Mouse (Mus musculus) limb, embryonic 14.5 days (tissue): ENCODE data around the gene Batf2. TPM values are rescaled to one million over a fixed set of nuclear protein-coding genes. Genes with fewer than 3 reads are reported as not detected.
A peak's percentile ranks its signal among the peaks of the same experiment; 100 is the strongest.

Experiments used
- ATAC-seq: fragments of 200-750 bp; cut with Nextera tagmentation; 2 replicates; pipeline ENCODE4 v1.8.0; 2017; ENCODE audit warnings: low read depth, moderate number of reproducible peaks, moderate TSS enrichment; ENCODE audit not compliant: low FRiP score
- DNase-seq: peaks from one replicate; pipeline ENCODE4 v3.0.0-alpha.2; 2015; ENCODE audit warnings: low spot score
- H3K27ac ChIP-seq: fragments of 300-500 bp; sonication (generic); replicated peaks from 2 replicates; pipeline ENCODE4 v1.5.1; 2014; ENCODE audit warnings: low read depth, mild to moderate bottlenecking, low read length, moderate library complexity, mixed read lengths
- H3K27me3 ChIP-seq: fragments of 300-500 bp; sonication (generic); 2 replicates; pipeline ENCODE4 v1.6.1; 2014; ENCODE audit warnings: low read length, mixed read lengths; ENCODE audit not compliant: control insufficient read depth, insufficient read depth
- H3K36me3 ChIP-seq: fragments of 300-500 bp; sonication (generic); 2 replicates; pipeline ENCODE4 v1.6.1; 2014; ENCODE audit warnings: mild to moderate bottlenecking, low read length, moderate library complexity, mixed read lengths; ENCODE audit not compliant: control insufficient read depth, insufficient read depth
- H3K4me1 ChIP-seq: fragments of 300-500 bp; sonication (generic); 2 replicates; pipeline ENCODE4 v1.6.1; 2014; ENCODE audit warnings: antibody characterized with exemption, low read length, mixed read lengths; ENCODE audit not compliant: control insufficient read depth, insufficient read depth
- H3K4me2 ChIP-seq: fragments of 300-500 bp; sonication (generic); replicated peaks from 2 replicates; pipeline ENCODE4 v1.6.1; 2014; ENCODE audit warnings: low read depth, mild to moderate bottlenecking, low read length, moderate library complexity; ENCODE audit not compliant: severe bottlenecking
- H3K4me3 ChIP-seq: fragments of 300-500 bp; sonication (generic); replicated peaks from 2 replicates; pipeline ENCODE4 v1.5.1; 2014; ENCODE audit warnings: low read length
- H3K9ac ChIP-seq: fragments of 300-500 bp; sonication (generic); 2 replicates; pipeline ENCODE4 v1.6.1; 2014; ENCODE audit warnings: mild to moderate bottlenecking, low read depth, low read length, moderate library complexity; ENCODE audit not compliant: severe bottlenecking
- H3K9me3 ChIP-seq: fragments of 300-500 bp; sonication (generic); 2 replicates; pipeline ENCODE4 v1.6.1; 2016; ENCODE audit warnings: low read length; ENCODE audit not compliant: control insufficient read depth
- POLR2A ChIP-seq: fragments of 200-500 bp; IDR thresholded peaks from 2 replicates; pipeline ENCODE4 v1.8.0; 2012; ENCODE audit warnings: inconsistent platforms, mild to moderate bottlenecking, moderate library complexity, borderline replicate concordance; ENCODE audit not compliant: insufficient read depth, insufficient read length; ENCODE audit errors: extremely low read depth
- WGBS: fragments of 180-500 bp; shearing (Covaris S2); extraction: QIAGEN DNeasy Blood & Tissue Kit; methylation state at CpG from one replicate; pipeline ENCODE4 v1.1.7; 2014; 5-methylcytosine and 5-hydroxymethylcytosine counted together
- polyA plus RNA-seq, 2 experiments: library from polyadenylated mRNA; depleted of rRNA in 1 of 2; stranded (reverse) in 1 of 2; unstranded in 1 of 2; fragments of >200 nt; fragmentation: Nextera tagmentation in 1 of 2; extraction: Ambion mirVana in 1 of 2; gene quantifications; 2 replicates each; pipeline versions ENCODE4 v1.2.1 to v1.2.3; 2012 to 2014

The Batf2 gene
- polyA plus RNA-seq, 2 experiments: 0.10 TPM; not detected in 1

DNA sequence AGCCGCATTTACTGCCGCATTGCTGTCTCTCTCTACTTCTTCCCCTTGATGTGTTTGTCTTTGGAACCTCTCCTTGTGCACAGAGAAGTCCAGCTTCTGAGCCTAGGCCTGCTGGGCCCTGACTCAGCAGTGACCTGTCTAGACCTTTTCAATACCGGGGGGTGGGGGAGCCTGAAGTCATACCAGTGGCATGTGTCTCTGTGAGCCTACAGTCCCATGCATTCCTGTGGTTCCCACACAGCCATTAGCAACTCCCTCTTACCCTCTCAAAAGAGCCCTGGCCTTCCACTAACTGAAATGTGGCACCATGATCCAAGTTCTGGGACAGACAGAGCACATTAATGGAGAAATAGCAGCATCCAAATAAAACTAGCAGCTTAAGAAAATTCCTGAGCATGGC lies 4.4 kb upstream of the Batf2 start:
- H3K9ac ChIP-seq: no peak overlapping the region
- H3K27me3 ChIP-seq: no peaks in the 10 kb centered on the region
- peaks cover 9% of the 10 kb centered on the region for H3K4me1 ChIP-seq
- no peak overlapping the region for H3K4me2 ChIP-seq
- H3K9me3 ChIP-seq: no peaks in the 10 kb centered on the region
- peaks cover 24% of the 10 kb centered on the region for H3K36me3 ChIP-seq
- TF ChIP-seq POLR2A: no peak
- H3K4me3 ChIP-seq: no peak overlapping the region
- no peak for ATAC-seq
- WGBS: 87% methylated on average over 3 of the region's 3 CpGs
- H3K27ac ChIP-seq: no peak overlapping the region
- no peak for DNase-seq

DNA sequence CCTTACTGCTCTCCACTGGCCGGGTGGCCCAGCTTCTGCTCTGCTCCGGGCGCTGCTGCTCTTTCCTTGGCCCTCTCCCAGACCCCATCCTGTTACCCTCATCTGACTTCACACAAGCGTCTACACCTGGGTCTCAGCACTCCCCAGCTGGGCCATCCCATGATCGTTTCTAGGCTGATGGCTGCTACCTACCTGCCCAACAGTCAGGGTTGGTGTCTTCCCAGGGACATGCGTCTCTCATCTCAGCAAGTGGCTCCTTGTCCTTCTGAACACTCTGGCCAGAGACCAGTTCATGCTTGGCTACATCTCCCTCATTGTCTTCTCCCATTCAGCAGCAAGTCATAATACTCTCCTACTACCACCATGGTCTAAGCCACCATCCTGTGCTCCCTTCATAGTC lies 1.1 kb upstream of the Batf2 start:
- Histone ChIP-seq H3K9me3 (no peaks in the 10 kb centered on the region; the same call in 1 of the 2 replicates), H3K4me3 (peak overlapping the region; percentile 69), H3K27me3 (no peaks in the 10 kb centered on the region), H3K9ac (peak overlapping the region; percentile 87), H3K27ac (no peak overlapping the region), H3K36me3 (peaks cover 20% of the 10 kb centered on the region), H3K4me1 (peaks cover 9% of the 10 kb centered on the region), H3K4me2 (peak overlapping the region; percentile 86)
- DNase-seq: no peak
- ATAC-seq: no peak
- no peak for TF ChIP-seq POLR2A
- 91% methylated on average over 6 of the region's 6 CpGs for WGBS

DNA sequence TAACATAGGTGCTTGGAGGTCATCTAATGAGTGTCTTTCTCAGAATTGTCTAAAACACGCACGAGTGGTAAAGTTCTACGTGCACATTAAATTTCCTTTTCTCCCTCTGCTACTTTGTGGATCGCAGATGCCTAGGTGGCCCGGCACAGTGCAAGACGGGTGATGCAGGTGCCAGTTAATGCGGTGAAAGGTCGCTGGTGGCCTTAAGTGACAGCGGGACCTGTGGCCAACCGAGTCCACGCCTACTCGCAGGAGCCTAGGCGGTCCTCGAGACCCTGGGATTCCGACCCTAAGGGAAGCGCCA lies 457 bp upstream of the Batf2 start:
- Histone ChIP-seq H3K4me3 (peak overlapping the region; percentile 69), H3K36me3 (peaks cover 13% of the 10 kb centered on the region), H3K9me3 (no peaks in the 10 kb centered on the region; the same call in 1 of the 2 replicates), H3K27ac (peak overlapping the region; percentile 97), H3K4me2 (peak overlapping the region; percentile 86), H3K4me1 (peaks cover 9% of the 10 kb centered on the region), H3K27me3 (no peaks in the 10 kb centered on the region), H3K9ac (peak overlapping the region; percentile 87)
- ATAC-seq (no peak), DNase-seq (no peak)
- 4% methylated on average over 16 of the region's 16 CpGs for WGBS
- no peak for TF ChIP-seq POLR2A

DNA sequence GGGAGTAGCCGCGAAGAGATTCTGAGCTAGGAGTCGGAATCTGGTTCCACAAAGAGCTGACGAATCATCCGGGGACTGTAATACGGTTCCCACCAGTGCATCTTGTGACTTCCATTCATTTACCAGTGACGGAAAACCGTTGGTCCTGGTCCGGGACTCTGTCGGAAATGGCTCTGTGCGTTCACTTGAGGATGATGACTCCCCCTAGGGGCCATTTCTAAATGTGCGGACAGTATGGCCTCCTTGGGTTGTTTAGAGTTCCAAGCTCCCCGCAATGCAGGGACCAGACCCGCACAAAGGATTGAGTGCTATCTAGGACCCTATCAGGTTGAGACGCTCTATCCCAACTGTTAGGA lies 589 bp downstream of the Batf2 start, which contains the start of gene Arl2:
Gene Arl2, minus strand, starts transcription at position 155 of the 356 bp plus-strand sequence.
- no peak for TF ChIP-seq POLR2A
- peak within 1 kb of the TSS; percentile 69 for H3K4me3 ChIP-seq
- no peaks in the 10 kb centered on the region for H3K27me3 ChIP-seq
- peak; percentile 85 for DNase-seq
- 0 out of 2 replicates have a peak, but pooled peaks cover 5% of the 10 kb centered on the region for H3K36me3 ChIP-seq
- ATAC-seq: peak; percentile 74
- peak within 1 kb of the TSS; percentile 97 for H3K27ac ChIP-seq
- H3K9ac ChIP-seq: peak within 1 kb of the TSS; percentile 87
- H3K4me1 ChIP-seq: peaks cover 9% of the 10 kb centered on the region
- H3K9me3 ChIP-seq: no peaks in the 10 kb centered on the region; the same call in 1 of the 2 replicates
- under 1% methylated on average over 15 of the region's 15 CpGs for WGBS
- H3K4me2 ChIP-seq: peak within 1 kb of the TSS; percentile 86

DNA sequence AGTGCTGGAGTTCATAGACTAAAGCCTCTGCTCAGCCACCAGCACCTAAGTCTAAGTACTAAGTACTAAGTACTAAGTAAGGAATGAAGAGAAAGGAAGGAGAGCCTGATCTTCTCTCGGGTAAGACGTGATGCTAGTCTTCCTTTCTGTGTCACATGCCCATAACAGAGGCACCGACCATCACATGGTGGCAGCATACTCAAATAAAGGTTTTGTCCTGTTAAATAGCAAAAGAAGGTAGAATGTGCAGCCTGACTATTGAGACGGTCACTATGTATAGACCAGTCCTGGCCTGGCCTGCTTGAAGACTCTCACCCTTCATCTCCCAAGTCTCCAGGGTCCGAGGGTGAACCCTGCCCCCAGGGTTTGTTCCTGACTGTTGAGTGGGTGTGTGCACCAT lies 4.1 kb downstream of the Batf2 start:
- ATAC-seq: no peak
- WGBS: 77% methylated on average over 5 of the region's 5 CpGs
- no peak for DNase-seq

DNA sequence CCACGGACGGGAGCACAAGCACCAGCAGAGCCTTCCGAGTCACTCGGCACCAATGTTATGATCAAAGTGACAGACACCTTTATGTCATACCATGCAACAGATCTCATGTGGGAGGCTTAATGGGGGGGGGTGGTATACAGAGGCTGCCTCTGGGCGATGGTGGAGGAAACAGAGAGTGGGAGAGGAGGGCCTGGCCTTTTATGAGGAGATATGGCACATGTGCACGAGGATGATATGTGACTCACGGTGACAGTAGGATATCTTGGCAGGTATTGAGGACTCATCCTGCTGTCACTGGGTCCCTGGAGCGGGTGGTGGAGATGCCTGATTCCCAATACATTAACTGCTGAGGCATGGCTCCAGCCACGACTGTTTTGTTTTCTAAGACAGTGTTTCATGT lies 14.4 kb downstream of the Batf2 start:
- no peak for TF ChIP-seq POLR2A
- ATAC-seq (no peak), DNase-seq (no peak)
- no peaks in the 10 kb centered on the region for H3K4me1 ChIP-seq
- no peak overlapping the region for H3K4me2 ChIP-seq
- no peak overlapping the region for H3K9ac ChIP-seq
- no peaks in the 10 kb centered on the region for H3K9me3 ChIP-seq
- WGBS: 79% methylated on average over 9 of the region's 9 CpGs
- no peaks in the 10 kb centered on the region for H3K27me3 ChIP-seq
- no peak overlapping the region for H3K27ac ChIP-seq
- no peaks in the 10 kb centered on the region for H3K36me3 ChIP-seq
- no peak overlapping the region for H3K4me3 ChIP-seq

More for the DNA sequence above, 4.1 kb downstream of the Batf2 start:
- Histone ChIP-seq H3K4me3 (no peak overlapping the region), H3K36me3 (no peaks in the 10 kb centered on the region), H3K27ac (no peak overlapping the region), H3K4me1 (peaks cover 4% of the 10 kb centered on the region), H3K4me2 (no peak overlapping the region), H3K27me3 (no peaks in the 10 kb centered on the region), H3K9me3 (no peaks in the 10 kb centered on the region; the same call in 1 of the 2 replicates), H3K9ac (no peak overlapping the region)
- TF ChIP-seq POLR2A: no peak
